Comparison of ENCODE assay signal across 22 mouse cellular contexts in genomic region chr10:13425198-13425597, GRCm38 (mm10). TPM values are rescaled to one million over a fixed set of nuclear protein-coding genes. Genes with fewer than 3 reads are reported as not detected.
DNase-seq lines count a peak whose midpoint lies in the region; ATAC-seq and TF ChIP-seq lines count a peak whose summit lies in the region.
"Had no signal": no experiment of that assay in that cellular context is flagged by ENCODE, and none has a peak within 500 bp of the region (broad histone marks: within the 10 kb centered on the region; RNA-seq: fewer than 3 reads in every experiment).

No protein-coding gene starts in this region.

- no peak for TF ChIP-seq CTCF in thymus, adult 2 months (IDR thresholded peaks at IDR 0.05; ENCODE audit: borderline replicate concordance, control insufficient read depth, extremely low read depth, insufficient read depth, low read length, poor library complexity)

- no peak overlapping the region for H3K9ac ChIP-seq in heart, embryonic 12.5 days
- H3K9ac ChIP-seq in embryonic facial prominence, embryonic 14.5 days (ENCODE audit: low read depth, low read length), result no peak overlapping the region
- H3K9ac ChIP-seq: embryonic facial prominence, embryonic 13.5 days; heart, embryonic 15.5 days; stomach, embryonic 15.5 days had no signal

- H3K36me3 ChIP-seq in heart, embryonic 12.5 days, result no peaks in the 10 kb centered on the region
- H3K36me3 ChIP-seq in embryonic facial prominence, embryonic 10.5 days (replicated peaks), result no peaks in the 10 kb centered on the region
- no peaks in the 10 kb centered on the region for H3K36me3 ChIP-seq in embryonic facial prominence, embryonic 14.5 days (ENCODE audit: control insufficient read depth, insufficient read depth, low read length)
- H3K36me3 ChIP-seq in thymus, adult 2 months (ENCODE audit: control insufficient read depth, insufficient read depth, low read length), result no peaks in the 10 kb centered on the region
- H3K36me3 ChIP-seq: embryonic facial prominence, embryonic 13.5 days; heart, embryonic 15.5 days; stomach, embryonic 15.5 days had no signal

- 0 out of 2 replicates have a peak, but pooled peaks cover 7% of the 10 kb centered on the region for H3K4me1 ChIP-seq in heart, embryonic 12.5 days (replicated peaks)
- peaks cover 9% of the 10 kb centered on the region for H3K4me1 ChIP-seq in embryonic facial prominence, embryonic 10.5 days
- H3K4me1 ChIP-seq in embryonic facial prominence, embryonic 14.5 days (ENCODE audit: control insufficient read depth, insufficient read depth, low read length), result peaks cover 9% of the 10 kb centered on the region; the same call in 1 of the 2 replicates
- H3K4me1 ChIP-seq in thymus, adult 2 months (replicated peaks; ENCODE audit: control insufficient read depth, insufficient read depth, low read length), result no peaks in the 10 kb centered on the region

- WGBS in heart, embryonic 12.5 days, result 88% methylated on average over 9 of the region's 9 CpGs
- 87% methylated on average over 9 of the region's 9 CpGs for WGBS in embryonic facial prominence, embryonic 10.5 days
- WGBS in embryonic facial prominence, embryonic 14.5 days, result 74% methylated on average over 9 of the region's 9 CpGs
- 97% methylated on average over 9 of the region's 9 CpGs for WGBS in thymus, adult 2 months

- intact Hi-C loops in heart, postnatal 14 days (cut with DNase I), result no loop called here

- no peaks in the 10 kb centered on the region for H3K27me3 ChIP-seq in heart, embryonic 12.5 days (replicated peaks)
- no peaks in the 10 kb centered on the region for H3K27me3 ChIP-seq in embryonic facial prominence, embryonic 10.5 days (replicated peaks; ENCODE audit: low read depth, poor library complexity, severe bottlenecking)
- no peaks in the 10 kb centered on the region for H3K27me3 ChIP-seq in embryonic facial prominence, embryonic 14.5 days (replicated peaks; ENCODE audit: control insufficient read depth, insufficient read depth, low read length)
- H3K27me3 ChIP-seq in thymus, adult 2 months (ENCODE audit: control insufficient read depth, insufficient read depth, low read length), result no peaks in the 10 kb centered on the region
- H3K27me3 ChIP-seq: embryonic facial prominence, embryonic 13.5 days; heart, embryonic 15.5 days; stomach, embryonic 15.5 days had no signal

- TF ChIP-seq POLR2A in thymus, adult 2 months (IDR thresholded peaks at IDR 0.05; ENCODE audit: control insufficient read depth, extremely low read depth, insufficient read depth, low read length, poor library complexity), result no peak

- no peak overlapping the region for H3K27ac ChIP-seq in heart, embryonic 12.5 days (ENCODE audit: poor library complexity, severe bottlenecking)
- 0 out of 2 replicates have a peak overlapping the region, but pooled peaks have one; percentile 24 for H3K27ac ChIP-seq in embryonic facial prominence, embryonic 10.5 days (replicated peaks)
- no peak overlapping the region for H3K27ac ChIP-seq in embryonic facial prominence, embryonic 14.5 days (replicated peaks; ENCODE audit: low read depth, low read length)
- H3K27ac ChIP-seq in thymus, adult 2 months (ENCODE audit: control insufficient read depth, insufficient read depth, low read length), result no peak overlapping the region
- H3K27ac ChIP-seq: embryonic facial prominence, embryonic 13.5 days; heart, embryonic 15.5 days; hindbrain, postnatal 0 days; stomach, embryonic 15.5 days had no signal

- no peak for ATAC-seq in heart, embryonic 12.5 days (ENCODE audit: insufficient number of reproducible peaks, low FRiP score)
- no peak for ATAC-seq in embryonic facial prominence, embryonic 14.5 days (ENCODE audit: low read depth)
- ATAC-seq: forebrain, embryonic 14.5 days; hindbrain, postnatal 0 days; intestine, embryonic 16.5 days had no signal

- peak; percentile 19 to 25 for DNase-seq in heart, postnatal 14 days
- no peak for DNase-seq in embryonic facial prominence, embryonic 10.5 days (ENCODE audit: low spot score)
- DNase-seq in embryonic facial prominence, embryonic 14.5 days (ENCODE audit: low spot score), result peak; percentile 52
- DNase-seq in gastrocnemius, postnatal 25 days, result peak; percentile 71
- no peak for DNase-seq in layer of hippocampus, adult 8-10 months (ENCODE audit: low spot score in 2 of 2)
- no peak for DNase-seq in urinary bladder, adult 2 months (ENCODE audit: low spot score)
- no peak for DNase-seq in thymus, adult 2 months
- DNase-seq: adrenal gland, adult 8-10 months; cerebellum, adult 8-10 months; kidney, adult 9 months; kidney, postnatal 14 days; right cerebral cortex, postnatal 4 days had no signal

- H3K4me3 ChIP-seq in heart, embryonic 12.5 days, result no peak overlapping the region
- H3K4me3 ChIP-seq in embryonic facial prominence, embryonic 10.5 days, result no peak overlapping the region
- H3K4me3 ChIP-seq in embryonic facial prominence, embryonic 14.5 days (ENCODE audit: low read depth, low read length), result no peak overlapping the region
- H3K4me3 ChIP-seq in thymus, adult 2 months (ENCODE audit: control insufficient read depth, insufficient read depth, low read length), result no peak overlapping the region
- H3K4me3 ChIP-seq: embryonic facial prominence, embryonic 13.5 days; heart, embryonic 15.5 days; stomach, embryonic 15.5 days had no signal

- H3K4me2 ChIP-seq in heart, embryonic 12.5 days, result no peak overlapping the region
- no peak overlapping the region for H3K4me2 ChIP-seq in embryonic facial prominence, embryonic 14.5 days (ENCODE audit: low read depth, low read length)
- H3K4me2 ChIP-seq: embryonic facial prominence, embryonic 13.5 days; heart, embryonic 15.5 days; midbrain, embryonic 11.5 days; stomach, embryonic 15.5 days had no signal

- no peaks in the 10 kb centered on the region; the same call in 1 of the 2 replicates for H3K9me3 ChIP-seq in heart, embryonic 12.5 days (replicated peaks)
- no peaks in the 10 kb centered on the region for H3K9me3 ChIP-seq in embryonic facial prominence, embryonic 10.5 days
- H3K9me3 ChIP-seq in embryonic facial prominence, embryonic 14.5 days (ENCODE audit: control insufficient read depth, low read length), result no peaks in the 10 kb centered on the region
- H3K9me3 ChIP-seq: embryonic facial prominence, embryonic 13.5 days; heart, embryonic 15.5 days; stomach, embryonic 15.5 days had no signal

RNA-seq across cellular contexts. Expression of gene Phactr2, which starts 49.0 kb away (rescaled TPM):
- 10 to 100 TPM; 48.0 to 55.1 TPM for total RNA-seq in heart, postnatal 14 days (2021)
- polyA plus RNA-seq in heart, embryonic 12.5 days (2016; fragmentation: Nextera tagmentation; extraction: Ambion mirVana), result 58.1 and 65.7 TPM in 2 replicates
- 16.8 and 18.3 TPM in 2 replicates for polyA plus RNA-seq in embryonic facial prominence, embryonic 10.5 days (2016; fragmentation: Nextera tagmentation; extraction: Ambion mirVana)
- polyA plus RNA-seq in embryonic facial prominence, embryonic 14.5 days (2014; fragmentation: Nextera tagmentation; extraction: Ambion mirVana), result 37.8 and 39.9 TPM in 2 replicates
- 10 to 100 TPM; 13.3 to 15.6 TPM for total RNA-seq in gastrocnemius, postnatal 25 days (2021)
- total RNA-seq in layer of hippocampus, adult 8-10 months (2022), result 10 to 100 TPM; 24.3 to 27.5 (median 25.4) TPM
- polyA plus RNA-seq in urinary bladder, adult 2 months (2012; rRNA removed), result 13.9 and 20.8 TPM in 2 replicates
- 3.4 and 3.7 TPM in 2 replicates for polyA plus RNA-seq in thymus, adult 2 months (2012; rRNA removed)
- total RNA-seq: MEL had no signal
- polyA plus RNA-seq: C2C12 had no signal

Comparison
In these comparisons a context has a peak if more than half of its experiments do, and no peak if none do; other contexts are left out.
1. DNase-seq: peak in heart, postnatal 14 days (2 of 2), embryonic facial prominence, embryonic 14.5 days (single experiment) and gastrocnemius, postnatal 25 days (single experiment); none in embryonic facial prominence, embryonic 10.5 days (single experiment), layer of hippocampus, adult 8-10 months (0 of 2), urinary bladder, adult 2 months (single experiment) and thymus, adult 2 months (single experiment).